Mouse (Mus musculus) 3134 (cell line): Measurements from ENCODE around the gene Wasf2.

Source experiments
- DNase-seq: peaks from one replicate; pipeline ENCODE4 v3.0.0-alpha.2; 2011; ENCODE audit warnings: low spot score; ENCODE audit not compliant: insufficient read length; ENCODE audit errors: extremely low read depth

Gene Wasf2

GRCm38 (mm10) chr4:133129931-133130889, at the start of gene Wasf2:
Wasf2 (plus strand) TSS chr4:133130505.
- peak; percentile 88 for DNase-seq

- no peak for DNase-seq
Observed at GRCm38 (mm10) chr4:133080862-133081261, 49.4 kb upstream of the Wasf2 start.

- no peak for DNase-seq
Observed at GRCm38 (mm10) chr4:133082216-133082773, 48.0 kb upstream of the Wasf2 start.

- DNase-seq: peak; percentile 12
Observed at GRCm38 (mm10) chr4:133083991-133084861, 46.1 kb upstream of the Wasf2 start.

- DNase-seq: peak; percentile 10
Observed at GRCm38 (mm10) chr4:133085011-133085782, 45.1 kb upstream of the Wasf2 start.

- no peak for DNase-seq
Observed at GRCm38 (mm10) chr4:133085783-133086342, 44.4 kb upstream of the Wasf2 start.

DNA sequence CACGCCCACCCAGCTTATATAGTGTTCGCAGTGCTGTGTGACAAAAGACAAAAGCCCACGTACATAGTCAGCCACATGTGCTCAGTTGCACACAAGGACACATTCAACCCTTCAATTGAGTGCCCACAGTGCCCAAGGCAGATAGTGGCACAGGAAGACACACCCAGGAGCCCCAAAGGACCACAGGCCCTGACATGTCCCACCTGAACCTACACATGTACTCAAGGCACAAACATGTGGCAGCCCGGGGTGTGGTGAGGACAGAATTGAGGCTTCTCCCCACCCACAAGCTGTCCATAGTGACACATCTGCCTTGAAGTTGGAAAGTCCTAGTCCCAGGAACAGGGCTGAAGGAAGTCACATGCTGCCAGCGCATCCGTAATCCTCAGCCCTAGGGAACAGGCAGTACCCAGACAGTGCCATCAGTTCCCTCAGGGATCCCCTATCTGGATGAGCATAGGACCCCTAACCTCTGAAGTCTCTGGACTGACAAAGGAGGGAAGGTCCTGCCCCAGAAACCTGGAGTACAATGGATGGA, 43.1 kb upstream of the Wasf2 start:
- no peak for DNase-seq

DNA sequence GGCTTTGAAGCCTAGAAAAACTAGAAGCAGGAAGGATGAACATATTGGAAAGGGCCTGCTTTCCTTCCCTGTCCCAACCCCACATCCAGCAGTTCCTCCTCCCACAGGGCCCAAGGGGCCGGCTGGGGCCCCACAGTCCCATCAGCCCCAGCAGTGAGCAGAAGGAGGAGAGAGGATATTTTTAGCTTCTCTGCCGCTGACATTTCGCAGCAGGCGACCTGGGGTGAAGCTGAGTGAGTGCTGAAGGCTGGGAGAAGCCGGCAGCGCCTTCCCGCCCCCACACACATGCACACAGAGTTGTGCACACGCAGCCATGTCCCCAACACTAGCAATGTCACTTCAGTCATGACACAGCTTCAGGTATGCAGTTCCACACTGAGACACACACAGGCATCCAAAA, 42.5 kb upstream of the Wasf2 start:
- DNase-seq: no peak

- no peak for DNase-seq
Observed at GRCm38 (mm10) chr4:133089319-133089718, 41.0 kb upstream of the Wasf2 start.

DNA sequence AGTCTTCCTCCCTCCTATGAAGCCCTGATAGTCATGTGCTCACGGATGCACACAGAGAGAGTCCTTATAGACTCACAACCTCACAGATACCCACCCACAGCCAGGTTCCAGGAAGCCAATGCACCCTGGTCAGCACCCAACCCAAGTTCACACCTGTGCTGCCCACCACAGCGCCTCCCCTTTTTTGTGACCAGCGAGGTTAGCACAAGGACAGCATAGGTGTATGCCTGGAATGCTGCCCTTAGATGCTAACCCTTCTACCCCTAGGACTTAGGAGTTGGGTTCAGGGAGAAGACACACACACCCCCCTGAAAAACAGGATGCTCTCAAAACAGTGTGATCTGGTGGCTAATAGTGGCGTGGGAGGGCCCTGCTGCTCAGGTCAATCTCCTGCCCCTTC, 40.5 kb upstream of the Wasf2 start:
- DNase-seq: no peak

GRCm38 (mm10) chr4:133090276-133090719, 40.0 kb upstream of the Wasf2 start:
- no peak for DNase-seq

DNA sequence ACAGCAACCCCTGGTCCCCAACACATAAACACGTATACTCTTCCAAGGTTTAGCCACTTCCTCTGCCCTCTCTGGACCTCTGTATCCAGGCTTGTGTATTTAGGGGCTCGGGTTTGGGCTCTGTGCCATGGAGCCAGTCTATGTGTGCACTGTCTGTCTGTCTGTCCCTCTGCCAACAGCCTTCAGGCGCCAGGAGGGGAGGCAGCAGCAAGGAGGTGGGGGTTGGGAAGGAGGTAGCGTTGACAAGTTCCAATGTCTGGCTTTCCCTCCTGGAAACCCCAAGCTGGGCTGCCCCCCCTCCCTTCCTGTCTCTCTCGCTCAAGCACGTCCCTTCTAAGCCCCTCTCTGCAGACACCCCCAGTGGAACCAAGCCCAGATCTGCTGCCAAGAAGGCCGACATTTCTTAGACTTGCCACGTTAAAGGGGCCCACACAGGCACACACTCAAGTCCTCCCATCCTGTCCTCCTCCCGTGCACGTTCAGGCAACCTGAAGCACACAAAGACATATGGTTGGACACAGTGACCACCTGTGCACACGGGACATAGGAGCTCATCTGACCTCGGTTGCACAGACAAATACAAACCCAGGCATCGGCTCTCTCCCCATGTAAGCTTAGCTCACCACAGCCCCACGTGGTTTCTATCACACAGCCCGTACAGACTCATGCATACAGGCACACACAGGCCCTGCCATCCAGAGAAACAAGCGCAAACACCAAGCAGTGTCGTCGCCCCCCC, 39.4 kb upstream of the Wasf2 start:
- DNase-seq: no peak

- no peak for DNase-seq
Observed at GRCm38 (mm10) chr4:133091459-133091785, 38.9 kb upstream of the Wasf2 start.

DNA sequence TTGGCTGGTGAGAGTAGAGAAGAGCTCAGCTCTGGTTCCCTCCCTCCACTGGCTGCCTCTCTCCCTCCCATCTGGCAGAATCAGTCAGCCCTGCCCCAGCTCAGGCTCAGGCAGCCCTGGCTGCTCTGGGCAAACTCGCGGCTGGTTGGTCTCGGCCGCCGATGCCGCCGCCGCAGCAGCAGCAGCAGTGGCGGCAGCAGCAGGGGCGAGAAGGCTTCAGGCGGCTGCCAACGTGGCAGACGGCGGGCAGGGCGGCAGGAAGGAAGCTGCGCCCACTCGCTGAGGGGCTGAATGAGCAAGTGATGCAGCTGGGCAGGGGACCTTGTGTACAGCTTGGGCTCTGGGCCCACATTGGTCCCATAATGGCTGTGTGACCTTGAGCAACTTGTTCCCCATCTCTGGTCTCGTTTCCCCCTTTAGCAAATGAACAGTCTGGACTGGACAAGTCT, 37.8 kb upstream of the Wasf2 start:
- DNase-seq: no peak

- DNase-seq: no peak
Observed at GRCm38 (mm10) chr4:133093056-133093455, 37.2 kb upstream of the Wasf2 start.

GRCm38 (mm10) chr4:133093481-133094033, 36.7 kb upstream of the Wasf2 start:
- DNase-seq: no peak

GRCm38 (mm10) chr4:133094255-133094654, 36.0 kb upstream of the Wasf2 start:
- no peak for DNase-seq

GRCm38 (mm10) chr4:133094936-133095733, 35.2 kb upstream of the Wasf2 start:
- peak; percentile 80 for DNase-seq
